Mouse (Mus musculus) megakaryocyte, embryonic 14.5 days (primary cell): ENCODE data around the gene H2-Aa. TPM values are rescaled to one million over a fixed set of nuclear protein-coding genes. Genes with fewer than 3 reads are reported as not detected.
A peak's percentile ranks its signal among the peaks of the same experiment; 100 is the strongest.

Experiments used
- H3K27me3 ChIP-seq: replicated peaks from 2 replicates; pipeline ENCODE3; 2012; ENCODE audit warnings: inconsistent platforms
- H3K36me3 ChIP-seq: replicated peaks from 2 replicates; pipeline ENCODE3; 2012; ENCODE audit warnings: low read length, inconsistent platforms, mixed read lengths
- H3K4me1 ChIP-seq: 2 replicates; pipeline ENCODE4 v1.6.1; 2012; ENCODE audit warnings: inconsistent platforms
- H3K4me3 ChIP-seq: replicated peaks from 2 replicates; pipeline ENCODE3; 2012; ENCODE audit warnings: moderate library complexity, mild to moderate bottlenecking, inconsistent platforms
- H3K9me3 ChIP-seq: 2 replicates; pipeline ENCODE4 v1.6.1; 2012; ENCODE audit warnings: inconsistent platforms
- FLI1 ChIP-seq: IDR thresholded peaks from 2 replicates; pipeline ENCODE4 v1.6.1; 2012; ENCODE audit warnings: low read length, inconsistent platforms, mixed read lengths
- GATA1 ChIP-seq: IDR thresholded peaks from 3 replicates; pipeline ENCODE4 v1.6.1; 2012; ENCODE audit warnings: mixed read lengths, low read length, inconsistent platforms, borderline replicate concordance
- polyA plus RNA-seq: library from polyadenylated mRNA; stranded (reverse); fragments of >175 nt; gene quantifications from 2 replicates; pipeline ENCODE4 v1.2.3, GENCODE M21; 2012; ENCODE audit warnings: low replicate concordance; ENCODE audit not compliant: insufficient read depth

Gene H2-Aa
- polyA plus RNA-seq, 1 experiment: 0.64 TPM

GRCm38 (mm10) chr17:34291609-34292008, 4.0 kb upstream of the H2-Aa start:
- TF ChIP-seq FLI1: no peak
- TF ChIP-seq GATA1: no peak
- peaks cover 51% of the 10 kb centered on the region for H3K4me1 ChIP-seq
- no peaks in the 10 kb centered on the region for H3K27me3 ChIP-seq
- no peaks in the 10 kb centered on the region for H3K9me3 ChIP-seq
- no peaks in the 10 kb centered on the region for H3K36me3 ChIP-seq
- peak overlapping the region; percentile 77 for H3K4me3 ChIP-seq

- peaks cover under 1% of the 10 kb centered on the region for H3K27me3 ChIP-seq
- H3K36me3 ChIP-seq: no peaks in the 10 kb centered on the region
- TF ChIP-seq FLI1 (no peak), GATA1 (no peak)
- H3K9me3 ChIP-seq: no peaks in the 10 kb centered on the region
- no peak overlapping the region for H3K4me3 ChIP-seq
- peaks cover 34% of the 10 kb centered on the region for H3K4me1 ChIP-seq
These were observed 508 bp upstream of the H2-Aa start for GRCm38 (mm10) chr17:34288131-34288530.

- Histone ChIP-seq H3K9me3 (no peaks in the 10 kb centered on the region), H3K36me3 (no peaks in the 10 kb centered on the region), H3K4me1 (peaks cover 31% of the 10 kb centered on the region), H3K27me3 (peaks cover 4% of the 10 kb centered on the region), H3K4me3 (peak overlapping the region; percentile 46)
- TF ChIP-seq GATA1 (no peak), FLI1 (no peak)
These were observed 624 bp downstream of the H2-Aa start for GRCm38 (mm10) chr17:34286999-34287398.

GRCm38 (mm10) chr17:34286501-34286900, 1.1 kb downstream of the H2-Aa start:
- H3K4me3 ChIP-seq: no peak overlapping the region
- H3K36me3 ChIP-seq: no peaks in the 10 kb centered on the region
- no peaks in the 10 kb centered on the region for H3K9me3 ChIP-seq
- H3K27me3 ChIP-seq: peaks cover 6% of the 10 kb centered on the region
- no peak for TF ChIP-seq FLI1
- TF ChIP-seq GATA1: no peak
- peaks cover 27% of the 10 kb centered on the region for H3K4me1 ChIP-seq

GRCm38 (mm10) chr17:34285848-34286247, 1.8 kb downstream of the H2-Aa start:
- no peaks in the 10 kb centered on the region for H3K9me3 ChIP-seq
- no peak overlapping the region for H3K4me3 ChIP-seq

GRCm38 (mm10) chr17:34285371-34285770, 2.3 kb downstream of the H2-Aa start:
- TF ChIP-seq GATA1: no peak
- TF ChIP-seq FLI1: no peak
- peaks cover 21% of the 10 kb centered on the region for H3K4me1 ChIP-seq
- H3K27me3 ChIP-seq: peaks cover 8% of the 10 kb centered on the region
- H3K36me3 ChIP-seq: no peaks in the 10 kb centered on the region
- no peak overlapping the region for H3K4me3 ChIP-seq
- no peaks in the 10 kb centered on the region for H3K9me3 ChIP-seq

More at GRCm38 (mm10) chr17:34285848-34286247, 1.8 kb downstream of the H2-Aa start:
- peaks cover 21% of the 10 kb centered on the region for H3K4me1 ChIP-seq
- TF ChIP-seq FLI1 (no peak), GATA1 (no peak)
- no peaks in the 10 kb centered on the region for H3K36me3 ChIP-seq
- H3K27me3 ChIP-seq: peaks cover 8% of the 10 kb centered on the region

GRCm38 (mm10) chr17:34281836-34282235, 5.8 kb downstream of the H2-Aa start:
- H3K9me3 ChIP-seq: peaks cover 5% of the 10 kb centered on the region; the same call in 1 of the 2 replicates
- H3K4me3 ChIP-seq: no peak overlapping the region
- TF ChIP-seq FLI1: no peak
- TF ChIP-seq GATA1: no peak
- H3K36me3 ChIP-seq: no peaks in the 10 kb centered on the region
- H3K27me3 ChIP-seq: peaks cover 8% of the 10 kb centered on the region
- peaks cover 13% of the 10 kb centered on the region for H3K4me1 ChIP-seq

- Histone ChIP-seq H3K27me3 (peaks cover 8% of the 10 kb centered on the region), H3K9me3 (peaks cover 5% of the 10 kb centered on the region; the same call in 1 of the 2 replicates), H3K36me3 (no peaks in the 10 kb centered on the region), H3K4me3 (no peak overlapping the region), H3K4me1 (peaks cover 5% of the 10 kb centered on the region; the same call in 1 of the 2 replicates)
- TF ChIP-seq GATA1: no peak
- no peak for TF ChIP-seq FLI1
These were observed 7.1 kb downstream of the H2-Aa start for GRCm38 (mm10) chr17:34280499-34281038.

- Histone ChIP-seq H3K27me3 (peaks cover 29% of the 10 kb centered on the region), H3K9me3 (no peaks in the 10 kb centered on the region; the same call in 1 of the 2 replicates), H3K4me3 (no peak overlapping the region), H3K4me1 (no peaks in the 10 kb centered on the region), H3K36me3 (no peaks in the 10 kb centered on the region)
- TF ChIP-seq FLI1 (no peak), GATA1 (no peak)
These were observed 15.5 kb downstream of the H2-Aa start for GRCm38 (mm10) chr17:34272102-34272501.

GRCm38 (mm10) chr17:34270940-34271339, 16.7 kb downstream of the H2-Aa start:
- Histone ChIP-seq H3K27me3 (peaks cover 30% of the 10 kb centered on the region), H3K36me3 (no peaks in the 10 kb centered on the region), H3K4me3 (no peak overlapping the region), H3K4me1 (no peaks in the 10 kb centered on the region), H3K9me3 (no peaks in the 10 kb centered on the region)
- TF ChIP-seq FLI1: no peak
- TF ChIP-seq GATA1: no peak
